Mouse (Mus musculus) limb, embryonic 12.5 days (tissue): ENCODE data around the gene Gpd1l. TPM values are rescaled to one million over a fixed set of nuclear protein-coding genes. Genes with fewer than 3 reads are reported as not detected.

Experiments
- ATAC-seq: fragments of 200-750 bp; cut with Nextera tagmentation; 2 replicates; pipeline ENCODE4 v1.8.0; 2017; ENCODE audit warnings: low read depth, moderate TSS enrichment; ENCODE audit not compliant: insufficient number of reproducible peaks, insufficient read depth, low FRiP score, low TSS enrichment
- H3K27ac ChIP-seq: fragments of 300-500 bp; sonication (generic); 2 replicates; pipeline ENCODE4 v1.5.1; 2016; ENCODE audit warnings: mild to moderate bottlenecking, moderate library complexity
- H3K27me3 ChIP-seq: fragments of 300-500 bp; sonication (generic); 2 replicates; pipeline ENCODE4 v1.6.1; 2016; ENCODE audit warnings: mild to moderate bottlenecking, moderate library complexity
- H3K36me3 ChIP-seq: fragments of 300-500 bp; sonication (generic); 2 replicates; pipeline ENCODE4 v1.6.1; 2016; ENCODE audit warnings: mild to moderate bottlenecking, moderate library complexity
- H3K4me1 ChIP-seq: fragments of 300-500 bp; sonication (generic); replicated peaks from 2 replicates; pipeline ENCODE4 v1.6.1; 2016
- H3K4me2 ChIP-seq: fragments of 300-500 bp; sonication (generic); 2 replicates; pipeline ENCODE4 v1.6.1; 2016; ENCODE audit warnings: mild to moderate bottlenecking, moderate library complexity
- H3K4me3 ChIP-seq: fragments of 300-500 bp; sonication (generic); replicated peaks from 2 replicates; pipeline ENCODE4 v1.5.1; 2016; ENCODE audit warnings: mild to moderate bottlenecking
- H3K9ac ChIP-seq: fragments of 300-500 bp; sonication (generic); replicated peaks from 2 replicates; pipeline ENCODE4 v1.6.1; 2016; ENCODE audit warnings: mild to moderate bottlenecking, moderate library complexity
- H3K9me3 ChIP-seq: fragments of 300-500 bp; sonication (generic); 2 replicates; pipeline ENCODE4 v1.6.1; 2016; ENCODE audit warnings: mild to moderate bottlenecking, moderate library complexity
- WGBS: fragments of 180-500 bp; shearing (Covaris S2); methylation state at CpG from one replicate; pipeline ENCODE4 v1.1.7; 2016; 5-methylcytosine and 5-hydroxymethylcytosine counted together
- polyA plus RNA-seq: library from polyadenylated mRNA; unstranded; fragments of >200 nt; fragmentation: Nextera tagmentation; extraction: Ambion mirVana; gene quantifications from 2 replicates; pipeline ENCODE4 v1.2.1, GENCODE M21; 2016

Gpd1l gene
- polyA plus RNA-seq, 1 experiment from 2014 or later = 8.6 TPM

DNA sequence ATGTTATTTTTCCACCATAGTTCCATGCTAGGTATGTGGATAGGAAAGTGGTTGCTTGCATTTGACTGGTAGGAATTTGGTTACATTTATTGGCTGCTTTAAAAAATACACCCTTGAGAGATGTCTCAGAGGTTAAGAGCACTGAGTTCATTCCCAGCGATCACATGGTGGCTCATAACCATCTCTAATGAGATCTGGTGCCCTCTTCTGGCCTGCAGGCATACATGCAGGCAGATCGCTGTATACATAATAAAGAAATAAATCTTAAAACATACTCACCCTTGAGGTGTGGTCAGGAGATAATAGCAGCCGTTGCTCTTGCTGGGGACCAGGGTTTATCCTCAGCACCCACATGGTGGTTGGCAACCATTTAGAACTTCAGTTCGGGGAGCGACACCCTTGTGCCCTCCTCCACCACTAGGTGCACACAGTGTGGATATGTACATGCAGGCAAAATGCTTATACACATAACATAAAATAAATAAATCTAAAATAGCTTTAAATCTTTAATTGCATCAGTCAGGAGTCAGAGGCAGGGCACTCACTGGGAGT is 44.9 kb downstream of the Gpd1l start:
- Histone ChIP-seq H3K36me3 (no peaks in the 10 kb centered on the region), H3K4me3 (no peak overlapping the region), H3K4me2 (no peak overlapping the region), H3K27ac (no peak overlapping the region), H3K9ac (no peak overlapping the region), H3K4me1 (peaks cover 5% of the 10 kb centered on the region; the same call in 1 of the 2 replicates), H3K27me3 (no peaks in the 10 kb centered on the region), H3K9me3 (peaks cover 7% of the 10 kb centered on the region; the same call in 1 of the 2 replicates)
- ATAC-seq = no peak
- 88% methylated on average over 5 of the region's 5 CpGs for WGBS

DNA sequence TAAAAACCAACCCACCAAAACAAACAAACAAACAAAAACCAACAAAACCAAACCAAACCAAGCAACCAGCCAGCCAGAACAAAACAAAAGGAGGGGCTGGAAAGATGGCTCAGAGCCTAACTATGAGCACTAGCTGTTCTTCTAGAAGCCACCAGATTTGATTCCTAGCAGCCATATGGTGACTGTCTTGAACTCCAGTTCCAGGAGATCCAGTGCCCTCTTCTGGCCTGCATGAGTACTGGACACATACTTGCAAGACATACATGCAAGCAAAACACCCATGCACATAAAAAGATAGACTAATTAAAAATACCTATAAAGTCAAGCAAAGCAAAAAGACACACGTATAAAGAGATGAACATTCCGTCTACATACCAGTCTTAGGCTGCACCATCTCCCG is 46.1 kb downstream of the Gpd1l start:
- H3K27me3 ChIP-seq = no peaks in the 10 kb centered on the region
- H3K4me1 ChIP-seq = peaks cover 5% of the 10 kb centered on the region; the same call in 1 of the 2 replicates
- no peak overlapping the region for H3K4me2 ChIP-seq
- WGBS = 89% methylated on average over 3 of the region's 3 CpGs
- peaks cover 7% of the 10 kb centered on the region; the same call in 1 of the 2 replicates for H3K9me3 ChIP-seq
- H3K27ac ChIP-seq = no peak overlapping the region
- no peak overlapping the region for H3K4me3 ChIP-seq
- no peak overlapping the region for H3K9ac ChIP-seq
- ATAC-seq = no peak
- no peaks in the 10 kb centered on the region for H3K36me3 ChIP-seq

DNA sequence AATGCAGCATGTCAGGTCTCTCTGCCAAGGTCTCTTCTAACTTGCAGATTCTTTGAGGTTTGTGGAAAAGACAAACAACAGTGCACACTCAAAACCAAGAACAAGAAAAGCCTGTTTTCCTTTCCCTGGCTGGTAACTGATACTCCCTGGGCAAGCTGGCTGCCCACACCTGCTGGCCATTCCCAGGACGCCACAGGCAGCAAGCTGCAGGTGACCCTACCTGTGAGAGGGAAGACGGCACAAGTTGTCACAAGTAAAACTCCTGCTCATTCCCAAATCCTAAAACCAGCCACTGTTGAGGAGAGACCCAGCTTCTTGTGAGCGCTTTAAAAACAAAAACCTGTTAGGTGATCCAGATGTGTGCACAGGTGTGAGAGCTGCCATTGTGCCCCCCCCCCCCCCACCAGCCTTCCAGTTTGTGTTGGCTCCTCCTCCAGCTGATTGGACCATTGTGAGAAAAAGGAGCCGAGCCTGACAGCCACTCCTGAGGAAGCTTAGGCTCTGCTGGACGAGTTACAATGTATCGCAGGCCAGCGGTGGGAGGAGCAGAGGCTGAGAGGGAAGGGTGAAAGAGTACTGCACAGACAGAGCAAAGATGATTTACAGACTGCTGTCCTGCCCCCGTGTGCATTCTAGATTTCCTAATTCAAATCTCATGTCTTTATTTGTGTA is 47.7 kb downstream of the Gpd1l start:
- peaks cover 7% of the 10 kb centered on the region; the same call in 1 of the 2 replicates for H3K9me3 ChIP-seq
- no peak overlapping the region for H3K9ac ChIP-seq
- H3K4me1 ChIP-seq = peaks cover 5% of the 10 kb centered on the region; the same call in 1 of the 2 replicates
- H3K4me3 ChIP-seq = no peak overlapping the region
- ATAC-seq = no peak
- 49% methylated on average over 8 of the region's 8 CpGs for WGBS
- H3K4me2 ChIP-seq = no peak overlapping the region
- H3K27ac ChIP-seq = peak overlapping the region; percentile 31; the same call in 1 of the 2 replicates
- H3K27me3 ChIP-seq = no peaks in the 10 kb centered on the region
- no peaks in the 10 kb centered on the region for H3K36me3 ChIP-seq

DNA sequence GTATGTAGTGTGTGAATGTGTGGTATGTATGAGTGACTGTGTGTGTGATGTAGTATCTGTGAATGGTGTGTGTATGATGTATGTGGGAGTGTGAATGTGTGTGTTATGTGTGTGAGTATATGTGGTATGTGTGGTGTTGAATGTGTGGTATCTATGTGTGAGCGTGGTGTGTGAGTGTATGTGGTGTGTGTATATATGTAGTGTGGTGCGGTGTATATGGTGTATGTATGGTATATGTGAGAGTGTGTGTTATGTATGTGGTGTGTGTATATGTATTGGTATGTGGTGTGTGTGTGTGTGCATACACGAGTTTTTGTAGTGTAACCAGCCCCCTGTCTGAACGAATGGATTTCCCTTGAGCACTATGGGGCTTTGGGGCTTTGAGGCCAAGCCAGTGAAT is 48.2 kb downstream of the Gpd1l start:
- H3K9ac ChIP-seq = no peak overlapping the region
- H3K4me1 ChIP-seq = peaks cover 5% of the 10 kb centered on the region; the same call in 1 of the 2 replicates
- H3K4me3 ChIP-seq = no peak overlapping the region
- WGBS = 89% methylated on average over 4 of the region's 4 CpGs
- peaks cover 7% of the 10 kb centered on the region; the same call in 1 of the 2 replicates for H3K9me3 ChIP-seq
- no peaks in the 10 kb centered on the region for H3K36me3 ChIP-seq
- peak overlapping the region; percentile 31; the same call in 1 of the 2 replicates for H3K27ac ChIP-seq
- no peak overlapping the region for H3K4me2 ChIP-seq
- no peaks in the 10 kb centered on the region for H3K27me3 ChIP-seq
- ATAC-seq = no peak

DNA sequence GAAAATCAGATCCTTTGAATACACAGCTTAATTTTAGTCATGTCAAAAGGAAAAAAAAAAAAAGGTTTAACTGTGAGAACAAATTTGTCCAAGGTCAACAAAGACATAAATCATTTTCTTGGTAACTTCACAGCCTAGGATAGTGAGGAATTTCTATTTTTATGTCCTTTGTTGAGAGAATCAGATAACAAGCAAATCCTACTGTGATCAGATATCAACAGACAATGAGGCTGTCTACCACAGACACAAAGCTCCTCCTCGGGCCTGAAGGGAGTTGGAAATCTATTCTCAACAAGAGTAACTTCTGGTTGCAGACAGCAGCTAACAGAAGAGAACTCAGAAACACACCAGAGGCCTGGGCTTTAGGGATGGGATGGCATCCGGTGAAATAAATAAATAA is 51.8 kb downstream of the Gpd1l start:
- WGBS = 92% methylated on average over 2 of the region's 2 CpGs
- Histone ChIP-seq H3K4me1 (no peaks in the 10 kb centered on the region), H3K27ac (no peak overlapping the region), H3K36me3 (no peaks in the 10 kb centered on the region), H3K4me2 (no peak overlapping the region), H3K9me3 (no peaks in the 10 kb centered on the region), H3K9ac (no peak overlapping the region), H3K4me3 (no peak overlapping the region), H3K27me3 (no peaks in the 10 kb centered on the region)
- ATAC-seq = no peak

DNA sequence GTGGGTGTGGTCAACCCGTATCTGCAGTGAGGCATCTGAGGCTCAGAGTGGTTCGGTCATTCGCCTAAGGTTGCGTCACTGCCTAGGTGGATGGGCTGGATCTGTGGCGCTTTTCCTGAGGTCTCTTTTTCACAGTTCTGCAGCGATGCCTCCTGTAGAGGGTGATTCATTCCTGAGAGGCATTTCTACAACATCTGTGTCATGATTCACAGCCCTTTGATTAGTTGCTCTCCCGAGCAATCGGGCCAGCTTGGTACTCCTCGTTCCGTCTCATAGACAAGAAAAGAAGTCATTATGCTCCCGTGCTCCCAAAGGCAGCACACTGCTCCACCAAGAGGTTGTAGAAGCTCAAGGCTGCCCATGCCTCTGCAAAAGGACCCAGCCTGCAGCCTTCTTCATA is 78.5 kb downstream of the Gpd1l start:
- Histone ChIP-seq H3K9ac (no peak overlapping the region), H3K4me3 (no peak overlapping the region), H3K9me3 (no peaks in the 10 kb centered on the region), H3K4me2 (no peak overlapping the region), H3K27ac (no peak overlapping the region), H3K36me3 (no peaks in the 10 kb centered on the region), H3K4me1 (peaks cover 11% of the 10 kb centered on the region), H3K27me3 (no peaks in the 10 kb centered on the region)
- WGBS = 68% methylated on average over 11 of the region's 11 CpGs
- no peak for ATAC-seq

DNA sequence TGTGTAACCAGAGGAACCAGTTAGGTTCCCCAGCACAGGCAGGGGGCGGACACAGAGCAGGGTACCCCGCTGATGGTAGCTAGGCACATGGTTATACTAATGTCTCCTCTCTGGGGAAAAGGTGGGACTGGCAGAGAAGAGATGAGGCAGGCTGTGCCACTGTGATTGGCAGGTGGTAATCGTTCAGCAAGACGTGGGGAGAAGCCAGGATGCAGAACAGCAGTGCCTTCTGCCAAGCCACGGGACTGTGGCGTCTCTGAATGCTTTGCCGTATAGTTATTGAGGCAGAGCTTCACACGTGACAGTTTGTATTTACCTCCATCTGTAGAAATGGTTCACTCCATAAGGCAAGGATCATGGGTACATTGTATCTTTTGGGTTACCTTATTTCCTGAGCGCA is 79.1 kb downstream of the Gpd1l start:
- 67% methylated on average over 9 of the region's 9 CpGs for WGBS
- ATAC-seq = no peak
- Histone ChIP-seq H3K4me3 (no peak overlapping the region), H3K9ac (no peak overlapping the region), H3K36me3 (no peaks in the 10 kb centered on the region), H3K4me1 (peaks cover 11% of the 10 kb centered on the region), H3K27ac (no peak overlapping the region), H3K27me3 (no peaks in the 10 kb centered on the region), H3K9me3 (no peaks in the 10 kb centered on the region), H3K4me2 (no peak overlapping the region)

DNA sequence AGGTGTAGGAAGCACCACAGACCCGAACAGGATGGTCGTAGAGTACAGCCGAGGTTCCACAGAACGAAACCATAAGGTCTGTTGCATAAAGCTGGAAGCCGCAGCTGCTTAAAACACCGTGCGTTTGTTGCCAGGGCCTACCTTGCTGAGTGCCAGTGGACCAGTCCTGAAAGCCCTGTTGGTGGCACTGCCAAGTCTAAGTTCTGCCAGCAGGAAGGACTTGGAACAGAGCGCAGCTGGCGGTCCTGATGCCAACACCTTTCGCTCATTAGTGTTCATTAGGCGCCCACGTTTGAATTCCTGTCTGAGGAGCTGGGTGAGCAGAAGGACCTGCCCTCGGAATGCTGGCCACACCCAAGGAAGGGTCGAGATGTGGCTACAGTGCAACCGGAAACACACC is 80.5 kb downstream of the Gpd1l start:
- Histone ChIP-seq H3K9me3 (no peaks in the 10 kb centered on the region), H3K4me1 (peaks cover 11% of the 10 kb centered on the region), H3K9ac (no peak overlapping the region), H3K27ac (no peak overlapping the region), H3K36me3 (no peaks in the 10 kb centered on the region), H3K4me2 (no peak overlapping the region), H3K27me3 (no peaks in the 10 kb centered on the region), H3K4me3 (no peak overlapping the region)
- WGBS = 78% methylated on average over 15 of the region's 15 CpGs
- no peak for ATAC-seq

DNA sequence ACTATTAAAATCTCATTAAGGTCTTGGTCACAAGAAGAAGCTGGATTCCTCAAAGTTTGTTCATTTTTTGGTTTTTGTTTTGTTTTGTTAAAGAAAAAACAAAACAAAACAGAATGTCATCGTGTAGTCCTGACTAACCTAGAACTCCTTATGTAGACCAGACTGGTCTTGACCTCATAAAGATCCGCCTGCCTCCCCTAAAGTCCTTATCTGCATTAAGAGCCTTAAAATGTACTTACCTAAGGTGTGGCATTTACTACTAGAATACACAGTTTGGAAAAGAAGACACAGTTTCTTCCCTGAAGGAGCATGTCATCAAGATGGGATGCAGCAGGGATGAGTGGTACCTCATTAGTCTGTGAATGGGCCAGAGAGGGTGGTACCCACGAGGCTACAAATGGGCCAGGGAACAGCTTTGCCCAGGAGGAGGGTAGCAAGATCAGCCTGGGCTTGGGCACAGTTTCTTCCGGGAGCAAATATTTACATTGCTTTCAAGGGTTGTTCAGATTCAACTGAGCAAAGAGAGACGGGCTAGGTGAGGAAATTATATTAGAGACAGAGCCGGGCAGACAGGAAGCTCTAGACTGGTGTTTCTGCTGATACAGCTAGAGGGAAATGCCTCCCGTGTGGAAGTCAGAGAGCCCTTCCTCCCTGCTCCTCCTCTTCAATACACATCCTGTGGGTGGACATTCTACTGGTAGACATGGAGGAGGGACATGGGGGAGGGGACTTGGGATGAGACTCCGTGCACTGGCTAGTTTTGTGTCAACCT is 82.2 kb downstream of the Gpd1l start:
- no peak overlapping the region for H3K27ac ChIP-seq
- no peaks in the 10 kb centered on the region; the same call in 1 of the 2 replicates for H3K27me3 ChIP-seq
- H3K4me1 ChIP-seq = peaks cover 11% of the 10 kb centered on the region
- H3K36me3 ChIP-seq = no peaks in the 10 kb centered on the region
- H3K4me2 ChIP-seq = no peak overlapping the region
- ATAC-seq = no peak
- H3K9me3 ChIP-seq = no peaks in the 10 kb centered on the region
- no peak overlapping the region for H3K9ac ChIP-seq
- no peak overlapping the region for H3K4me3 ChIP-seq
- WGBS = 70% methylated on average over 8 of the region's 8 CpGs
